8 mouse cellular contexts compared by ENCODE assay signal in the genomic region with DNA sequence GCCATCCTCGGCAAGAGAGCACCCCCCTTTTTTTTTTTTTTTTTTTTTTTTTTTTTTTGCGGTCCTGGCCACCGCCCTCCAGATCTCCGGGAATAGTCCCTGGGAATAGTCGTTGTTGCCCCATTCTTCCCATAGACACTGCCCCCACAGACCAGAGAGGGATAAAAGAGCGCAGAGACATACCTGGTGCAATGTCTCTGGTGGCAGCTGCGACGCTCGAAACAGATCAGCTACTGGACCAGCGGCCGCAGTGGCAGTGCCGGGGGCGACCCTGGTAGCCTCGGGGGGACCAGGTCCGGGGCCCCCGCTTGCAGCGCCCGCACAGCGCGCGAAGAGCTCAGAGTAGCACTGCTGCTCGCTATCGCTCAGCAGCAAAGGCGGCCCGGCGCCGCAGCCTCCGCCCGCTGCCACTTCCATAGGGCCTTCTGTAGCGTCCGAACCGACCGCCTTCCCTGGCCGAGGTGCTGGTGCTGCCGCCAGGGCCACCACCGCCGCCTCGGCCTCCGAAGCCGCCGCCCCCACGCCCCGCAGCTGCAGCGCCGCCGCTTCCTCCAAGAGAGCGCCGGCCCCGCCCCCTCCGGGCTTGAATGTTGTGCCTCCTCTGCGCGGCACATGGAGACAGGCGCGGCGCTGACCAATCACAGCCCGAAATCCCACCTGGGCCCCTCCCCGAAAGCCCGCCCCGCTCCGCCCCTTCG. TPM values are rescaled to one million over a fixed set of nuclear protein-coding genes. Genes with fewer than 3 reads are reported as not detected.
DNase-seq lines count a peak whose midpoint lies in the region; ATAC-seq and TF ChIP-seq lines count a peak whose summit lies in the region.

Gene Reps2, minus strand, starts transcription at position 559 of the 698 bp plus-strand sequence.

- H3K36me3 ChIP-seq in lung, embryonic 14.5 days (ENCODE audit: insufficient read depth) = no peaks in the 10 kb centered on the region

- WGBS in lung, embryonic 14.5 days = 13% methylated on average over 34 of the region's 61 CpGs

- H3K4me3 ChIP-seq in lung, embryonic 14.5 days (ENCODE audit: low read depth, low read length) = peak within 1 kb of the TSS; percentile 52

- H3K27ac ChIP-seq in lung, embryonic 14.5 days (ENCODE audit: low read depth) = no peak within 1 kb of the TSS

- H3K27me3 ChIP-seq in lung, embryonic 14.5 days (ENCODE audit: insufficient read depth, low read length) = no peaks in the 10 kb centered on the region

- ATAC-seq in lung, embryonic 14.5 days (ENCODE audit: insufficient read depth) = peak; percentile 98

- DNase-seq in MN1 (ENCODE audit: low spot score) = peak; percentile 51
- DNase-seq in cerebellum, adult 8-10 months = peak; percentile 66
- DNase-seq in forelimb bud, embryonic 11.5 days (ENCODE audit: low read depth, low spot score) = peak; percentile 56
- peak; percentile 69 for DNase-seq in heart, postnatal 4 days
- DNase-seq in layer of hippocampus, adult 9-10 months (ENCODE audit: low spot score) = peak; percentile 16
- DNase-seq in lung, embryonic 14.5 days = peak; percentile 90
- peak; percentile 73 for DNase-seq in ovary, adult 18-20 months (ENCODE audit: low spot score)
- DNase-seq in thymus, postnatal 0 days (ENCODE audit: low spot score) = peak; percentile 36

- no peak for TF ChIP-seq CTCF in lung, embryonic 14.5 days (IDR thresholded peaks at IDR 0.05; ENCODE audit: low read depth)

- H3K9ac ChIP-seq in lung, embryonic 14.5 days = peak within 1 kb of the TSS; percentile 48; the same call in 1 of the 2 replicates

- H3K9me3 ChIP-seq in lung, embryonic 14.5 days (ENCODE audit: low read depth, low read length) = no peaks in the 10 kb centered on the region

- no peaks in the 10 kb centered on the region for H3K4me1 ChIP-seq in lung, embryonic 14.5 days (ENCODE audit: insufficient read depth)

- H3K4me2 ChIP-seq in lung, embryonic 14.5 days = peak within 1 kb of the TSS; percentile 73

RNA-seq across cellular contexts. Expression of gene Reps2, which starts in this region (rescaled TPM):
- 1 to 10 TPM in 1 of 2 experiments, under 1 TPM in 1; 0.52 to 1.5 TPM for total RNA-seq in heart, postnatal 4 days (2021)
- 0.83 and 0.84 TPM in 2 replicates for polyA plus RNA-seq in lung, embryonic 14.5 days (2014; fragmentation: Nextera tagmentation; extraction: Ambion mirVana)
- polyA plus RNA-seq in thymus, postnatal 0 days (2015; fragmentation: Nextera tagmentation; extraction: Ambion mirVana) = 0.05 and 0.14 TPM in 2 replicates

Comparison
In these comparisons a context has a peak if more than half of its experiments do, and no peak if none do; other contexts are left out.
1. Peak in DNase-seq, ATAC-seq, H3K4me3 ChIP-seq, H3K9ac ChIP-seq and H3K4me2 ChIP-seq in lung, embryonic 14.5 days; RNA of the gene not detected or under 1 TPM.
2. Peak in DNase-seq in thymus, postnatal 0 days; RNA of the gene not detected or under 1 TPM.
3. DNase-seq: peak in every context shown above with its lines; median percentile 90 in lung, embryonic 14.5 days; 73 in ovary, adult 18-20 months; 69 in heart, postnatal 4 days; 66 in cerebellum, adult 8-10 months; 56 in forelimb bud, embryonic 11.5 days; 51 in MN1; 36 in thymus, postnatal 0 days; 16 in layer of hippocampus, adult 9-10 months.